Mouse (Mus musculus) naive thymus-derived CD4-positive, alpha-beta T cell, adult 2 months (primary cell): ENCODE measurements at regions not wholly inside any gene's neighbourhood (a gene's known extent, or its start where the extent isn't known, plus 50 kb on each side); places are given as distances from the start of the nearest gene placed in this dataset.

Experiments
- DNase-seq: peaks from one replicate; pipeline ENCODE4 v3.0.0-alpha.2; 2011; ENCODE audit warnings: low read depth

GRCm38 (mm10) chr4:100616161-100616915, 137.7 kb downstream of the Ube2u start:
- no peak for DNase-seq

- no peak for DNase-seq
These were observed 138.4 kb downstream of the Ube2u start for GRCm38 (mm10) chr4:100616916-100617488.

GRCm38 (mm10) chr4:100624656-100625055, 146.0 kb downstream of the Ube2u start:
- DNase-seq: no peak

GRCm38 (mm10) chr4:100626551-100626950, 147.9 kb downstream of the Ube2u start:
- DNase-seq: no peak

GRCm38 (mm10) chr4:100634388-100634787, 142.1 kb upstream of the Cachd1 start:
- no peak for DNase-seq

- no peak for DNase-seq
These were observed 138.9 kb upstream of the Cachd1 start for GRCm38 (mm10) chr4:100637597-100637996.

- no peak for DNase-seq
These were observed 115.3 kb upstream of the Cachd1 start for GRCm38 (mm10) chr4:100661154-100661553.

GRCm38 (mm10) chr4:100664619-100665264, 111.7 kb upstream of the Cachd1 start:
- no peak for DNase-seq

- DNase-seq: no peak
These were observed 105.9 kb upstream of the Cachd1 start for GRCm38 (mm10) chr4:100670553-100670952.

- DNase-seq: no peak
These were observed 101.6 kb upstream of the Cachd1 start for GRCm38 (mm10) chr4:100674916-100675315.

- no peak for DNase-seq
These were observed 92.7 kb upstream of the Cachd1 start for GRCm38 (mm10) chr4:100683757-100684156.

- no peak for DNase-seq
These were observed 76.5 kb upstream of the Cachd1 start for GRCm38 (mm10) chr4:100700002-100700401.

- DNase-seq: no peak
These were observed 76.1 kb upstream of the Cachd1 start for GRCm38 (mm10) chr4:100700418-100700817.

GRCm38 (mm10) chr4:100705960-100706359, 70.5 kb upstream of the Cachd1 start:
- no peak for DNase-seq

GRCm38 (mm10) chr4:100707125-100707524, 69.3 kb upstream of the Cachd1 start:
- no peak for DNase-seq

- DNase-seq: no peak
These were observed 68.2 kb upstream of the Cachd1 start for GRCm38 (mm10) chr4:100708247-100708646.

GRCm38 (mm10) chr4:100714240-100714639, 62.2 kb upstream of the Cachd1 start:
- DNase-seq: no peak

GRCm38 (mm10) chr4:100717601-100718000, 58.9 kb upstream of the Cachd1 start:
- DNase-seq: no peak

GRCm38 (mm10) chr4:100722532-100722931, 53.9 kb upstream of the Cachd1 start:
- DNase-seq: peak; percentile 8

- DNase-seq: no peak
These were observed 53.4 kb upstream of the Cachd1 start for GRCm38 (mm10) chr4:100723053-100723452.

GRCm38 (mm10) chr4:100725811-100726210, 50.7 kb upstream of the Cachd1 start:
- DNase-seq: no peak

GRCm38 (mm10) chr4:100726496-100726895, 50.0 kb upstream of the Cachd1 start:
- no peak for DNase-seq
